Mouse (Mus musculus): Measurements from ENCODE around the gene Stk38.

DNA sequence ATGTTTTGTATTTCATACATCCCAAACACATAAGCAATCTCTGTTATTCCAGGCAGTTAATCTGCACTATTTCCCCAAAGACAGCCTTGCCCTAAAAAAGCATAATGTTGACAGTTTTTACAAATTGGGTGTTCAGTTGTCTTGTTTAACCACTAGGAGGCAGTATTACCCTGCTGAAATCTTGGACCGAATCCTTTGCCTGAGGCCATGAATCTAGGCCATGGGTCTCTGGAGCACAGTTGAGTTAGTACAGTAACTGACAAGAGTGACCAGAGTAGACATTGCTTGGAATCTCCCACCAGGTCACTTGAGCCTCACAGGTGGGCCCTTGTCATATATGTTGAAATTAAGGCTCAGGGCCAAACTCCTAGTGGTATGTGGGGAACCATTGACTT, 37.1 kb upstream of the Stk38 start:
- no peak for TF ChIP-seq POLR2A (IDR thresholded peaks at IDR 0.05; ENCODE audit: control insufficient read depth, extremely low read depth, insufficient read depth, low read length, poor library complexity)
- TF ChIP-seq CTCF (IDR thresholded peaks at IDR 0.05; ENCODE audit: borderline replicate concordance, control insufficient read depth, extremely low read depth, insufficient read depth, low read length, poor library complexity): no peak

Data from thymus, adult 2 months (tissue).